Mouse (Mus musculus) liver, postnatal 0 days (tissue): ENCODE results near the gene Lpin2.

Experiments used
- CTCF ChIP-seq: sonication (generic); IDR thresholded peaks from 2 replicates; pipeline ENCODE4 v1.5.1; 2016; ENCODE audit warnings: antibody characterized with exemption, low read depth
- EP300 ChIP-seq: IDR thresholded peaks from 2 replicates; pipeline ENCODE4 v1.6.1; 2016; ENCODE audit warnings: antibody characterized with exemption, low read depth, mild to moderate bottlenecking

DNA sequence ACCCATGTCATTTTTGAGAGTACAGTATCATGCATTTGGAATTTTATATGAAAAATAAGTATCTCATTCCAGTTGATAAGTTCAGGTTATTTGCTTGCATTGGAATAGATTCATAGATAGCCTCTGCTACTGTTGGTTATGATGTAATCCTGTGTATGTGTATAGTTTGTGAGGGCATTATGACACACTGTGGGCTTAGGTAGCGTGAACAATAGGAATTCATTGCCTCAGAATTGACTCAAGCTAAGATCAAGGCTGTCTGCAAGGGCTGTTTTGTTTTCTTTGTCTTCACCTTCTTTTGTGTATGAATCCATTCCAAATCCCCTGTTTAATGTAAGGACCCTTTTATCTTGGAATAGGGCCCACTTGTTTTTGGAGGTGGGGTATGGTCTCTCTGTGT lies 10.7 kb downstream of the Lpin2 start:
- TF ChIP-seq CTCF = no peak
- no peak for TF ChIP-seq EP300
